Mouse (Mus musculus) CD4-positive helper T cell, adult 2 months (primary cell): ENCODE measurements around the gene Mtmr3.

Experiments
- DNase-seq: peaks from one replicate; pipeline ENCODE4 v3.0.0-alpha.2; 2012; ENCODE audit warnings: low read depth, missing footprints, low spot score

Mtmr3 gene

GRCm38 (mm10) chr11:4464616-4465015, 130.0 kb downstream of the Mtmr3 start:
- no peak for DNase-seq

GRCm38 (mm10) chr11:4464186-4464585, 130.5 kb downstream of the Mtmr3 start:
- DNase-seq: no peak

GRCm38 (mm10) chr11:4462868-4463267, 131.8 kb downstream of the Mtmr3 start:
- peak; percentile 43 for DNase-seq

GRCm38 (mm10) chr11:4461154-4461553, 133.5 kb downstream of the Mtmr3 start:
- DNase-seq: no peak

- DNase-seq: no peak
These were observed 134.0 kb downstream of the Mtmr3 start for GRCm38 (mm10) chr11:4460615-4461014.

- no peak for DNase-seq
These were observed 139.6 kb downstream of the Mtmr3 start for GRCm38 (mm10) chr11:4454895-4455535.

- DNase-seq: no peak
These were observed 142.0 kb downstream of the Mtmr3 start for GRCm38 (mm10) chr11:4452467-4453184.

- peak; percentile 72 for DNase-seq
These were observed 143.5 kb downstream of the Mtmr3 start for GRCm38 (mm10) chr11:4451116-4451515.

GRCm38 (mm10) chr11:4446195-4446868, 148.3 kb downstream of the Mtmr3 start:
- DNase-seq: no peak

GRCm38 (mm10) chr11:4442280-4442679, 152.4 kb downstream of the Mtmr3 start:
- DNase-seq: no peak

GRCm38 (mm10) chr11:4440978-4441377, 153.7 kb downstream of the Mtmr3 start, which contains the start of gene Hormad2:
Hormad2 (minus strand) TSS chr11:4441105.
- DNase-seq: no peak

GRCm38 (mm10) chr11:4438211-4438610, 156.5 kb downstream of the Mtmr3 start:
- DNase-seq: no peak

- no peak for DNase-seq
These were observed 157.3 kb downstream of the Mtmr3 start for GRCm38 (mm10) chr11:4437318-4437717.

GRCm38 (mm10) chr11:4436631-4437030, 158.0 kb downstream of the Mtmr3 start:
- DNase-seq: peak; percentile 56

GRCm38 (mm10) chr11:4434461-4434860, 160.2 kb downstream of the Mtmr3 start:
- no peak for DNase-seq
